Mouse (Mus musculus): ENCODE measurements at regions not wholly inside any gene's neighbourhood (a gene's known extent, or its start where the extent isn't known, plus 50 kb on each side); places are given as distances from the start of the nearest gene placed in this dataset.

DNA sequence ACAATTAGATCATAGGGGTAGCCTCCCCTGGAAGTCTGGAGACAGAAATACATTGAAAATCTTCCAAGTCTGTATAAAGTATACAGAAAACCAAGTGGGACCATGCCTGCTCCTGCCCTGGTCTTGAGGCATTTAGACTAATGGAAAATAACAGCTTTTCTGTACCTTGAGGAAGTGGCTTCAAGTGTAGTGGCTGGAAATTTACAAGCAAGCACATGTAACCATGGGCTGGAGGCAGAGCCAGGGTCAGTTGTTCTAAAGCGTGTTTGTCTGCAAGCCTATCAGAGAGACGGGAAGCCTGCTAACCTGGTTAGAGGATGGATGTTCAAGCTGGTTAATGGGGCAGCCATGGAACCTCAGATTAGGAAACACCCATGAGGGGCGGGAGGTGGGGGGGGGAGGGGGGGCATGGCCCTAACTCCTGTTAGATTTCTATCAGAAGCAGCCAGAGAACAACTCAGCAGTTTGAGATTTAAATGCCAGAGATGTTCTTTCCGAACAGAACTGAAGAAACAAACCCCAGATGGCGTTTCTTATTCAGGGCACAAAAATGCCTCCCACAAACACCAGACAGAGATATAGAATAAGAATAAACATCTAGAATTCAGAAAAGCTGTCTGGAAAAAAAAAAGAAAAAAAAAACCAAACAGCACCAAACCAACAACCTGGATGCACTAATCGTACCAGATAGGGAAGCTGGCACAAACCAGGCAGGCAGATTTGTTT lies 67.7 kb upstream of the Fam13c start:
- TF ChIP-seq CTCF (IDR thresholded peaks at IDR 0.05; ENCODE audit: insufficient read depth, low read depth, low read length) = no peak
- TF ChIP-seq POLR2A (IDR thresholded peaks at IDR 0.05; ENCODE audit: insufficient read depth, low read depth, low read length) = no peak
- no peak overlapping the region for H3K4me3 ChIP-seq (ENCODE audit: insufficient read depth, low read depth, low read length)
- no peak overlapping the region for H3K27ac ChIP-seq (ENCODE audit: insufficient read depth, low read depth, low read length)
- no peaks in the 10 kb centered on the region for H3K4me1 ChIP-seq (ENCODE audit: control insufficient read depth, insufficient read depth, low read length)
- 67% methylated on average over 6 of the region's 6 CpGs for WGBS

- no peaks in the 10 kb centered on the region for H3K4me1 ChIP-seq (ENCODE audit: control insufficient read depth, insufficient read depth, low read length)
- WGBS = 88% methylated on average over 8 of the region's 8 CpGs
- no peak overlapping the region for H3K4me3 ChIP-seq (ENCODE audit: insufficient read depth, low read depth, low read length)
- H3K27ac ChIP-seq (ENCODE audit: insufficient read depth, low read depth, low read length) = no peak overlapping the region
- TF ChIP-seq CTCF (IDR thresholded peaks at IDR 0.05; ENCODE audit: insufficient read depth, low read depth, low read length) (no peak), POLR2A (IDR thresholded peaks at IDR 0.05; ENCODE audit: insufficient read depth, low read depth, low read length) (no peak)
Measured at GRCm38 (mm10) chr10:70373207-70373606, 67.1 kb upstream of the Fam13c start.

DNA sequence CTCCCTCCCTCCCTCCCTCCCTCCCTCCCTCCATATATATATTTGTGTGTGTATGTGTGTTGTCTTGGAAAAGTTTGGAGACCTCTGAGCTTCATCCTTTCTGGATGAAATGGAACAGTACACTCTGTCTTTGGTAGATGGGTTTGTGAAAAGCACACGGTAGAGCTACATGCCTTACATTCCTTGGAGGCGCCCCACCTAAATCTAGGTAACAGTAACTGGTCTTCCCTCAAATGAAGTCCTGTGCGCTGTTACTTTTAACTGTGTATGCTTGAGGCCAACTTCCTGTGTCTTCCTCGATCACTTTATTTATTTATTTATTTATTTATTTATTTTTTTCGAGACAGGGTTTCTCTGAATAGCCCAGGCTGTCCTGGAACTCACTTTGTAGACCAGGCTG lies 66.4 kb upstream of the Fam13c start:
- 90% methylated on average over 5 of the region's 5 CpGs for WGBS
- no peaks in the 10 kb centered on the region for H3K4me1 ChIP-seq (ENCODE audit: control insufficient read depth, insufficient read depth, low read length)
- TF ChIP-seq POLR2A (IDR thresholded peaks at IDR 0.05; ENCODE audit: insufficient read depth, low read depth, low read length) = no peak
- no peak for TF ChIP-seq CTCF (IDR thresholded peaks at IDR 0.05; ENCODE audit: insufficient read depth, low read depth, low read length)
- no peak overlapping the region for H3K4me3 ChIP-seq (ENCODE audit: insufficient read depth, low read depth, low read length)
- no peak overlapping the region for H3K27ac ChIP-seq (ENCODE audit: insufficient read depth, low read depth, low read length)

- Histone ChIP-seq H3K4me3 (ENCODE audit: insufficient read depth, low read depth, low read length) (no peak overlapping the region), H3K4me1 (ENCODE audit: control insufficient read depth, insufficient read depth, low read length) (no peaks in the 10 kb centered on the region), H3K27ac (ENCODE audit: insufficient read depth, low read depth, low read length) (no peak overlapping the region)
- WGBS = 85% methylated on average over 7 of the region's 7 CpGs
- TF ChIP-seq POLR2A (IDR thresholded peaks at IDR 0.05; ENCODE audit: insufficient read depth, low read depth, low read length) (no peak), CTCF (IDR thresholded peaks at IDR 0.05; ENCODE audit: insufficient read depth, low read depth, low read length) (no peak)
Measured at GRCm38 (mm10) chr10:70374726-70375125, 65.6 kb upstream of the Fam13c start.

DNA sequence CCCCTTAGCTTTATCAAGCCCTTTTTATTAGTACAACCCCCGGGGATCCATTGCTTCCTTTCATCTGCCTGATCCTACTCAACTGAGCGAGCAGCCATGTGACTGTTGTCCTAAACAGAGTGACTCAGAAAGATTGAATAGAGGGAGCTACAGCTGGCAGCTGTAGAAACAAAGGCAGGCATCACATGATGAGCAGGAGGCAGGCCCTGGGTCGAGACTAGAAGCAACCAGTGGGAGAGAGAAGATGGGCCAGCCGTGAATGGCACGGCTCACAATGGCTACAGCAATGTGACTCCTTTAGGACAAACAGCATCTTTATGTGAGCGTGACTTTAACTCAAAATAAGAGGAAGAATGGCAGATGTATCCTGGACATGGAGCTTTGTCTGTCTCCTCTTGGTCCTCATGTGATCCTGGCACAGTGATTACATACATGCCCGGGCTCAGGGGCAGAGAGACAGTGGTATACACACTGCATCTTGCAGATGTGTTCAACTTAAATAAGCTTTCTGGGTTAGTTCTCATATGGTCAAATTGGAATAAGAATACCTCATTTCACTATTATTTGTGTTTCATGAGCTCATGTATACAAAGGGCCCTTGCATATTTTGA lies 60.1 kb upstream of the Fam13c start:
- WGBS = 43% methylated on average over 7 of the region's 7 CpGs
- H3K4me3 ChIP-seq (ENCODE audit: insufficient read depth, low read depth, low read length) = no peak overlapping the region
- no peaks in the 10 kb centered on the region for H3K4me1 ChIP-seq (ENCODE audit: control insufficient read depth, insufficient read depth, low read length)
- TF ChIP-seq CTCF (IDR thresholded peaks at IDR 0.05; ENCODE audit: insufficient read depth, low read depth, low read length) (no peak), POLR2A (IDR thresholded peaks at IDR 0.05; ENCODE audit: insufficient read depth, low read depth, low read length) (no peak)
- no peak overlapping the region; the same call in 1 of the 2 replicates for H3K27ac ChIP-seq (ENCODE audit: insufficient read depth, low read depth, low read length)

DNA sequence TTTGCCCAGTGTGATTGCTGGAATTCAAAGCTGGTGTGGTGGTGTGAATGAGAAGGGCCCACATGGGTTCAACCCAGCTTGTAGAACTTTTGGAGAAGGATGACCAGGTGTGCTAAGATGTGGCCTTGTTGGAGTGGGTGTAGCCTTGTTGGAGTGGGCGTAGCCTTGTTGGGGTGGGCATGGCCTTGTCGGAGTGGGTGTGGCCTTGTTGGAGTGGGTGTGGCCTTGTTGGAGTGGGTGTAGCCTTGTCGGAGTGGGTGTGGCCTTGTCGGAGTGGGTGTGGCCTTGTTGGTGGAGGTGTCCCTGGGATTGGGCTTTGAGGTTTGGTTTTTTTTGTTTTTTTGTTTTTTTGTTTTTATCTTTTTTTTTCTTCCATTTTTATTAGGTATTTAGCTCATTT lies 55.6 kb upstream of the Fam13c start:
- H3K4me3 ChIP-seq (ENCODE audit: insufficient read depth, low read depth, low read length) = no peak overlapping the region
- 87% methylated on average over 4 of the region's 4 CpGs for WGBS
- no peak for TF ChIP-seq POLR2A (IDR thresholded peaks at IDR 0.05; ENCODE audit: insufficient read depth, low read depth, low read length)
- TF ChIP-seq CTCF (IDR thresholded peaks at IDR 0.05; ENCODE audit: insufficient read depth, low read depth, low read length) = no peak

DNA sequence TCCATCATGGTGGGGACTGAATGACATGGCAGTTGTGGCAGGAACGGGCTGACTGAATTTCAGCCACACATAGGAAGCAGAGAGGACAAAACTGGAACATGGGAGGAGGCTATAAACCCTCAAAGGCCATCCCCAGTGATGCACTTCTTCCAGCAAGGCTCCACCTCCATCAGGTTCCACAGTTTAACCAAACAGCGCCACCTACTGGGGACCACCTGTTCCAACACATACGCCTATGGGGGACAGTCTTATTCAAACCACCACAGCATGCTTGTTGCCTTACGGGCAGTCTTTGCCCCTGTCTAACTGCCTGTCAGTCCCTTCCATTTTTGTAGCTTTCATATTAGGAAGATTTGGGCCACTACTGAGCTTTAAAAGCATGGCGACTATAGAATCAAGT lies 52.6 kb upstream of the Fam13c start:
- WGBS = 90% methylated on average over 5 of the region's 5 CpGs
- H3K27ac ChIP-seq (ENCODE audit: insufficient read depth, low read depth, low read length) = no peak overlapping the region

More for the DNA sequence above, 55.6 kb upstream of the Fam13c start:
- Histone ChIP-seq H3K27ac (ENCODE audit: insufficient read depth, low read depth, low read length) (no peak overlapping the region), H3K4me1 (ENCODE audit: control insufficient read depth, insufficient read depth, low read length) (no peaks in the 10 kb centered on the region)

More for the DNA sequence above, 52.6 kb upstream of the Fam13c start:
- Histone ChIP-seq H3K4me3 (ENCODE audit: insufficient read depth, low read depth, low read length) (no peak overlapping the region), H3K4me1 (ENCODE audit: control insufficient read depth, insufficient read depth, low read length) (no peaks in the 10 kb centered on the region)
- TF ChIP-seq CTCF (IDR thresholded peaks at IDR 0.05; ENCODE audit: insufficient read depth, low read depth, low read length) = no peak
- TF ChIP-seq POLR2A (IDR thresholded peaks at IDR 0.05; ENCODE audit: insufficient read depth, low read depth, low read length) = no peak
